Mouse (Mus musculus) T-cell, adult 2 months (primary cell): ENCODE measurements around the gene Arl15.
A peak's percentile ranks its signal among the peaks of the same experiment; 100 is the strongest.

Source experiments
- DNase-seq: peaks from one replicate; pipeline ENCODE4 v3.0.0; 2022; ENCODE audit warnings: low spot score

The Arl15 gene

GRCm38 (mm10) chr13:113844717-113845116, 50.4 kb downstream of the Arl15 start:
- DNase-seq = no peak

- no peak for DNase-seq
Measured at GRCm38 (mm10) chr13:113845229-113845628, 50.9 kb downstream of the Arl15 start.

GRCm38 (mm10) chr13:113846413-113846812, 52.1 kb downstream of the Arl15 start:
- no peak for DNase-seq

- no peak for DNase-seq
Measured at GRCm38 (mm10) chr13:113850431-113851034, 56.2 kb downstream of the Arl15 start.

GRCm38 (mm10) chr13:113851602-113852375, 57.5 kb downstream of the Arl15 start:
- no peak for DNase-seq

GRCm38 (mm10) chr13:113852376-113852666, 58.0 kb downstream of the Arl15 start:
- DNase-seq = no peak

- no peak for DNase-seq
Measured at GRCm38 (mm10) chr13:113854146-113854545, 59.8 kb downstream of the Arl15 start.

GRCm38 (mm10) chr13:113854551-113855312, 60.4 kb downstream of the Arl15 start:
- no peak for DNase-seq

- no peak for DNase-seq
Measured at GRCm38 (mm10) chr13:113856946-113857345, 62.6 kb downstream of the Arl15 start.

GRCm38 (mm10) chr13:113858667-113859391, 64.5 kb downstream of the Arl15 start:
- no peak for DNase-seq

GRCm38 (mm10) chr13:113859392-113859776, 65.1 kb downstream of the Arl15 start:
- no peak for DNase-seq

- no peak for DNase-seq
Measured at GRCm38 (mm10) chr13:113860816-113861215, 66.5 kb downstream of the Arl15 start.

GRCm38 (mm10) chr13:113861231-113861630, 66.9 kb downstream of the Arl15 start:
- DNase-seq = no peak

GRCm38 (mm10) chr13:113862951-113863350, 68.6 kb downstream of the Arl15 start:
- no peak for DNase-seq

GRCm38 (mm10) chr13:113863688-113864087, 69.4 kb downstream of the Arl15 start:
- DNase-seq = no peak

- DNase-seq = no peak
Measured at GRCm38 (mm10) chr13:113864278-113864677, 70.0 kb downstream of the Arl15 start.

- DNase-seq = peak; percentile 21
Measured at GRCm38 (mm10) chr13:113864893-113865292, 70.6 kb downstream of the Arl15 start.

GRCm38 (mm10) chr13:113865378-113865777, 71.1 kb downstream of the Arl15 start:
- DNase-seq = no peak

GRCm38 (mm10) chr13:113865806-113866205, 71.5 kb downstream of the Arl15 start:
- DNase-seq = peak; percentile 58

GRCm38 (mm10) chr13:113867736-113868135, 73.4 kb downstream of the Arl15 start:
- no peak for DNase-seq

- peak; percentile 71 for DNase-seq
Measured at GRCm38 (mm10) chr13:113869212-113870205, 75.2 kb downstream of the Arl15 start.
